Mouse (Mus musculus) natural killer cell, adult 2 months (primary cell): ENCODE data around the gene Gm47985.
A peak's percentile ranks its signal among the peaks of the same experiment; 100 is the strongest.
"Not testable (repeated sequence)": the region's sequence is repeated elsewhere in the genome, so short reads cannot be mapped to it uniquely, and the experiment has no call there.

Experiments used
- DNase-seq, 2 experiments: peaks; one replicate each; pipeline ENCODE4 v3.0.0; 2022; ENCODE audit warnings: low spot score in 2 of 2

Gm47985 gene

DNA sequence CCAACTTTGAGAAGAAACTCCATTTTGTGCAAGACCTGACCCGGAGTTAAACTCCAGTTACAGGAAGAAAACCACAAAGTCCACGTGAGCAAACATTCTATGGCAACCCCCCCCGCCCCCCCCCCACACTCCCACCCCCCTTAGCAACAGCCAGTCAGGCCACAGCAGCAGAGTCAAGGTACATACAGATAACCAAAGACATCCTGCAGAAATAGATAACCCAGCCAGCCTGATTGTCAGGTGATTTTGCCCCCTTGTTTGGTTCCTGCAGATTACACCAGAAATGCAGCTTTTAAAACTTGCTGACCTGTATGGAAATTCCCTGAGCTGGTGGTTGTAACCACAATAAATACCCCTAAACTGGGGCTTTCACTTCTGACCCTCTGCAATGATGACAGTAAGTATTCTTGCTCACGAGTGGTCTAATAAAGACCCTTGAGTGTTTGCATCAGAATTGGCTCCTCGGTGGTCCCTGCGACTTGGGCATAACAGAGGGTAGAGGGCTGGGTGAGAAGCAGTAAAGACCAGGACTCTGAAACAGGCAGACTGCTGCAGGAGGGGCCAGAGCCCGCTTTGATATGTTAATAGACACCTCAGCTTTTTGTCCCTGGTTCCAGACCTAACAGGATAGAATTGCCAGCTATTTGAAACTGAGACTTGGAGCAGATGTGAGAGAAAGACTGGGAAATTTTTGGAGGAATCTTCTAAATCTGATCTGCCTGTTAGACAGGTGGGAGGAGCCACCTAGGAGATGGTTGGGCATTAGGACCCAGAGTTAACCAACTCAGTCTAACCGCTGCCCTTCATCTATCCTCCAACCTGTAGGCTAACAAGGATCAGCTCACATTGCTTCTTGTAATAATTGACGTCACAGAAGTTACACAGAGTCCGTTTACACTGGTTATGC, 5.1 kb upstream of the Gm47985 start:
- peak; percentile 57 to 58 for DNase-seq

DNA sequence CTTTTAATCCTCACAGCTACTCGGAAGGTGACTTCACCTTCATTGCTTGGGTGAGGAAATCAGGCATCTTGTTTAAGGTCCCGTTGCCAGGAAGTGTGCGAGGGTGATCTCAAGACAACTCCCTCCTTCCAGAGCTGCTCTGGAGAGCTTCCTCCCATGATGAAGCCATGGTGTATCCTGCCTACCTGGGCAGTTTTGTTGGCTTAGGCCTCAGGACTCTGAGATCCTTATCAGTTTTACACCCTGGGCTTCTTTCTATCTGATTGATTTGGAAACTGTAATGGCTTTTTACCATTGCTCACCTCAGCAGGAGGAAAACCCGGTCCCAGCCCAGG, 4.4 kb upstream of the Gm47985 start:
- DNase-seq: peak in 1 of 2 experiments; percentile 62

DNA sequence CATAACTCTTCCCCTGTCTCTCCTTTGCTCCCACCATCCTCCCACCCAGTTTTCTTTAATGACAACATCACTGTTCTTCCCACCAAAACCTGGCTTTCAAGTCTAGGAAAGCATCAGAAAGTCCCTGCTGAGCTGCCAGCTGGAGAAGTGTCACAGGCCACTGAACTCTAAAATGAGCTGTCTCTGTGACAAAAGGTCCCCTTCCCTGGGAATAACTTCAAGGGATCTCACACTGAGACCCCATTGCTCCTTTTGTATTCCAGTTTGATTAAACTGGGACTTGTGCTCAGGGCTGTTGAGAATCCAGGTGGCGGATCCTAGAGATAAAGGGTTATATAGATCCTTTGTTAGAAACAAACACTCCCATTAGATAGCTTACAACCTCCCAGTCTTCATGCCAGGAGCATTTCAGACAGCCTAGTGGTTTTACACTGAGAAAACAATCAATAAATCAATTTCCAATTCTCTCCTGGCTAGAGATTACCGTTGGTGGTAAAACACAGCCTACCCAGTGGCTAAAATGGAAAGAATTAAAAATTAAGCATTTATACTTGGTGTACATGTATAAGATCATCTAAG, 3.7 kb upstream of the Gm47985 start:
- no peak for DNase-seq

DNA sequence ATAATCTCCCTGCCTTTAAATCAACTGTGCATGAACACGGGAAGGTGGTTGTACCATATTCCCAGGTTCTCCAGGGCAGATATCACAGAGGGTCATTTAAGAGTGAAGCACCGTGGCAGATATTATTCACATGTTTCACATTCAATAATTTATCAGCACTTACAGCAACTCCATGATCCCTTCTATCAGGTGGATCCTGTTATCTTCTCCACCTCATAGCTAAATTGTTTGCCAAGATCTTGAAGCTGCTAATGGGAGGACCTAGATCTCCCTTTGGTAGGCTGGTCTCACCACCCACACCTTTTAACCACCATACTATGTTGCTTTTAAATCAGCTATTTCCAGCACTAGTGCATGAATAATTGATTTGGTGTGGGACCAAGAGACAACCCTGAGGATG, 2.2 kb upstream of the Gm47985 start:
- no peak for DNase-seq

DNA sequence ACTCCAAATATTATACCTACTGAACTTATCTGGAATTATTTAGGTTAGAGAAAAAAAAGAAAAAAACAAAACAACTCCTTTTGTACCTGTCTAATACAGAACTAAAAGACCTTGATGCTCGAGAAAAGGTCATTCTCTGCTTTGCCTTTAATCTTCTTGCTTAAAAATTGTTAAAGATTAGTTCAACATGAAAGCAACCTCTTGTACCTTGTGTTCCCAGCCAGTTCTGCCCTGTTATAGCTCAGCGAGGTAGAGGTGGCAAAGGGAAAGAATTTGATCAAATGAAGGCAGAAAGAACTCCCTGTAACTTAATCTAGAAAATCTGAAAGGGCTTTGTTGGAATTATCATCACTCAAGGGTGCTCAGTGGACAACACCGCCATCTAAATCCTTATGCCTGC, 3.8 kb downstream of the Gm47985 start:
- DNase-seq: not testable (repeated sequence)

DNA sequence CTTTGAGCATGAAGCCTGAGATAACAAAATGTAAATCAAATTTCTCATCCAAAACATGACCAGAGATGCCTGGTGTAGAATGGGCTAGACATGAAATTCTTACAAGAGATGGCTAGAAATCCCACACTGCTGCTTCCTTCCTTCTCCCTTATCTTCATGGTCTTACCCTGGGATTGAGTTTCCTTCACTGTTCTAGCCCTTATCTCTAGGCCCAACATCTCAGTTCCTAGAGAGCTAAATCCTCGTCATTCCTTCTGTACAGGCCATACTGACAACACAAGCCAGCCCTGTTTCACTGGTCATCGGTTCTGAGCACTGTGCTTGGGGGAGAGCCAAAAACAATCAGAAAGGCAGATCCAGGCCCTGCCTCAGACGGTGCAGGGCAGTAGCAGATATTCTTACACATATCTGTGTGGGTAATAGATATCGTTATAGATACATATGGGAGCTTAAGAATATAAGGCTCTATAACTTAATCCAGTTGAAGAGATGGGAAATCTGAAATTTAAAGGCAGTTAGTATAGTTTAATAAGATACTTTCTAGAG, 4.6 kb downstream of the Gm47985 start:
- DNase-seq: not testable (repeated sequence)

DNA sequence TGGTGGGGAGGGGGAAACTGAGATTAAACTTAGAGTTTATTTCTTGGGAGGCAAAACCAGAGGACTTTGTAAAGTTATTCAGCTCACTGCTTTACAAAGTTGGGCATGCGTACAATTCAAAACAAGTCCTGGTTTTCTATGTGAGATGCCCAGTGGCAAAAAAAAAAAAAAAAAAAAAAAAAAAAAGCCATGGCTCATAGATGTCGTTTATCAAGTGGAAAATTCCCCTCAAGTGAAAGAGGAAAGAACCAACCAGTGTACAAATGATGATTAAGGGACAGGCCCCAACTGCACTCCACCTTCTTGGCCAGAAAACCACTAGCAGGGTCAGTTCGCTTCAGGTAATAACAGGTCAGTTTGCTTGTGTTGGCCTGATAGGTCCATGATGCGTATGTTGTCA, 6.1 kb downstream of the Gm47985 start:
- DNase-seq: no peak

DNA sequence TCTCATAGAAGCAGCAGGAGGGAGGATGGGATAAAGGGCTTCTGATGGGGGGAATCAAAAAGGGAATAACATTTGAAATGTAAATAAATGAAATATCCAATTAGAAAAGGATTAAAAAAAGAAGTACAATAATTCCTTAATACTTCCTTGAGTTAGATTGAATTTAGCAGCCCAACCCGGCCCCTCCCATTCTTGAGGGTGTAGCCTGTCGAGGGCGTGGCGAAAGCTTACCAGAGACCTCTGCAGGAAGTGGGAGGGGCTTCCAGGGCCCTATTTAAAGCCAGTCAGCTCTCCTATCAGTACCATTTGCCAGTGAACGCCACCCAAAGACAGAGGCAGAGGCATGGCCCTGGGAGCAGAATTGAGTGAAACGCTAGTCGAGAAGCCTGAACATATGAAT, 9.7 kb downstream of the Gm47985 start, which contains the start of gene Gm8947:
TSS of gene Gm8947 (plus strand) at position 302 of the 400 bp plus-strand sequence.
- not testable (repeated sequence) for DNase-seq

DNA sequence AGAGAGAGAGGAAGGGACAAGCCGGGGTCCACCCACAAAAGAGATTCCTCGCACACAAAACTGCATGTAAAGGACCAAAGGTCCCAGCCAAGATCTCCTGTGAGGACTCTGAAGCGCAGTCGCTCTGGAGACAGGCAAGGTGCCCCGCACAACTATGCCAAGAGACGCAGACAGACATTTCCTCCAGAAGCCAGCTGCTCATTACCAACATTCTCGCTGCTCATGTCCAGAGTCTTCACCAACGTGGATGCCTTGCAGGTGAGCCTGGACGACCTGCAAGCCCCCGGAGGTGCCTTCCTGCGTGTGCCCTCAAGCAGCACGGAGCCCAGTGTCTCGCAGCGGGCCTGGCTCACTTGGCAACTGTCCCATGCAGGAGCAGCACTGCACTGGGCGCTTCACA, 10.4 kb downstream of the Gm47985 start:
- DNase-seq: not testable (repeated sequence)

DNA sequence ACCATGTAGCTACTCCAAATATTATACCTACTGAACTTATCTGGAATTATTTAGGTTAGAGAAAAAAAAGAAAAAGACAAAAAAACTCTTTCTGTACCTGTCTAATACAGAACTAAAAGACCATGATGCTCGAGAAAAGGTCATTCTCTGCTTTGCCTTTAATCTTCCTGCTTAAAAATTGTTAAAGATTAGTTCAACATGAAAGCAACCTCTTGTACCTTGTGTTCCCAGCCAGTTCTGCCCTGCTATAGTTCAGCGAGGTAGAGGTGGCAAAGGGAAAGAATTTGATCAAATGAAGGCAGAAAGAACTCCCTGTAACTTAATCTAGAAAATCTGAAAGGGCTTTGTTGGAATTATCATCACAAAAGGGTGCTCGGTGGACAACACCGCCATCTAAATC, 13.6 kb downstream of the Gm47985 start:
- DNase-seq: not testable (repeated sequence)

DNA sequence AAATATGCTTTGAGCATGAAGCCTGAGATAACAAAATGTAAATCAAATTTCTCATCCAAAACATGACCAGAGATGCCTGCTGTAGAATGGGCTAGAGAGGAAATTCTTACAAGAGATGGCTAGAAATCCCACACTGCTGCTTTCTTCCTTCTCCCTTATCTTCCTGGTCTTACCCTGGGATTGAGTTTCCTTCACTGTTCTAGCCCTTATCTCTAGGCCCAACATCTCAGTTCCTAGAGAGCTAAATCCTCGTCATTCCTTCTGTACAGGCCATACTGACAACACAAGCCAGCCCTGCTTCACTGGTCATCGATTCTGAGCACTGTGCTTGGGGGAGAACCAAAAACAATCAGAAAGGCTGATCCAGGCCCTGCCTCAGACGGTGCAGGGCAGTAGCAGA, 14.4 kb downstream of the Gm47985 start:
- DNase-seq: not testable (repeated sequence)

DNA sequence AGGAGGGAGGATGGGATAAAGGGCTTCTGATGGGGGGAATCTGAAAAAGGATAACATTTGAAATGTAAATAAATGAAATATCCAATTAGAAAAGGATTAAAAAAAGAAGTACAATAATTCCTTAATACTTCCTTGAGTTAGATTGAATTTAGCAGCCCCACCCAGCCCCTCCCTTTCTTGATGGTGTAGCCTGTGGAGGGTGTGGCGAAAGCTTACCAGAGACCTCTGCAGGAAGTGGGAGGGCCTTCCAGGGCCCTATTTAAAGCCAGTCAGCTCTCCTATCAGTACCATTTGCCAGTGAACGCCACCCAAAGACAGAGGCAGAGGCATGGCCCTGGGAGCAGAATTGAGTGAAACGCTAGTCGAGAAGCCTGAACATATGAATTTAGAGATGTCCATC, 15.8 kb downstream of the Gm47985 start, which contains the start of gene Gm47995:
TSS of gene Gm47995 (plus strand) at position 329 of the 400 bp plus-strand sequence.
- DNase-seq: not testable (repeated sequence)

DNA sequence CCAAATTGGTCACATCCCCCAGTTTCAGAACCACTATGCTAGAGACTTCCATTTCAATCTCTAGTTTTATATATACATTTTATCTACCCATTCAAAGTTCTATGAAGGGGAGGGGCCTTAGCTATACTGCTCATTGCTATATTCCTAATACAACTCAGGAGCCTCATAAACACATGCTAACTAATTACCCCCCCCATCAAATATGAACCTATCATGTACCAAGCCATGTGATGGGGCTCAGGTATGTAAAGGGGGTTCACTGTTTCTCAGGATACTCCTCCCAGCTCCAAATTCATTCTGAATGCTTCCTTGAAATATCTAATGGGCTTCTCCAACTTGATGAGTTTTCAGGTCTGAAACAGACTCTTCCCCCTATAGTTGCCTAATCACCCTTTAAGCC, 18.3 kb downstream of the Gm47985 start:
- DNase-seq: not testable (repeated sequence)

DNA sequence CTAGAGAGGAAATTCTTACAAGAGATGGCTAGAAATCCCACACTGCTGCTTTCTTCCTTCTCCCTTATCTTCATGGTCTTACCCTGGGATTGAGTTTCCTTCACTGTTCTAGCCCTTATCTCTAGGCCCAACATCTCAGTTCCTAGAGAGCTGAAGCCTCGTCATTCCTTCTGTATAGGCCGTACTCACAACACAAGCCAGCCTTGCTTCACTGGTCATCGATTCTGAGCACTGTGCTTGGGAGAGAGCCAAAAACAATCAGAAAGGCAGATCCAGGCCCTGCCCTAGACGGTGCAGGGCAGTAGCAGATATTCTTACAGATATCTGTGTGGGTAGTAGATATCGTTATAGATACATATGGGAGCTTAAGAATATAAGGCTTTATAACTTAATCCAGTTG, 20.4 kb downstream of the Gm47985 start:
- DNase-seq: not testable (repeated sequence)

DNA sequence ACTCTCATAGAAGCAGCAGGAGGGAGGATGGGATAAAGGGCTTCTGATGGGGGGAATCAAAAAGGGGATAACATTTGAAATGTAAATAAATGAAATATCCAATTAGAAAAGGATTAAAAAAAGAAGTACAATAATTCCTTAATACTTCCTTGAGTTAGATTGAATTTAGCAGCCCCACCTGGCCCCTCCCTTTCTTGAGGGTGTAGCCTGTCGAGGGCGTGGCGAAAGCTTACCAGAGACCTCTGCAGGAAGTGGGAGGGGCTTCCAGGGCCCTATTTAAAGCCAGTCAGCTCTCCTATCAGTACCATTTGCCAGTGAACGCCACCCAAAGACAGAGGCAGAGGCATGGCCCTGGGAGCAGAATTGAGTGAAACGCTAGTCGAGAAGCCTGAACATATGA, 21.5 kb downstream of the Gm47985 start, which contains the start of gene 3110040M04Rik:
TSS of gene 3110040M04Rik (plus strand) at position 304 of the 400 bp plus-strand sequence.
- not testable (repeated sequence) for DNase-seq

DNA sequence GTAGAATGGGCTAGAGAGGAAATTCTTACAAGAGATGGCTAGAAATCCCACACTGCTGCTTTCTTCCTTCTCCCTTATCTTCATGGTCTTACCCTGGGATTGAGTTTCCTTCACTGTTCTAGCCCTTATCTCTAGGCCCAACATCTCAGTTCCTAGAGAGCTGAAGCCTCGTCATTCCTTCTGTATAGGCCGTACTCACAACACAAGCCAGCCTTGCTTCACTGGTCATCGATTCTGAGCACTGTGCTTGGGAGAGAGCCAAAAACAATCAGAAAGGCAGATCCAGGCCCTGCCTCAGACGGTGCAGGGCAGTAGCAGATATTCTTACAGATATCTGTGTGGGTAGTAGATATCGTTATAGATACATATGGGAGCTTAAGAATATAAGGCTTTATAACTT, 26.2 kb downstream of the Gm47985 start:
- DNase-seq: not testable (repeated sequence)

DNA sequence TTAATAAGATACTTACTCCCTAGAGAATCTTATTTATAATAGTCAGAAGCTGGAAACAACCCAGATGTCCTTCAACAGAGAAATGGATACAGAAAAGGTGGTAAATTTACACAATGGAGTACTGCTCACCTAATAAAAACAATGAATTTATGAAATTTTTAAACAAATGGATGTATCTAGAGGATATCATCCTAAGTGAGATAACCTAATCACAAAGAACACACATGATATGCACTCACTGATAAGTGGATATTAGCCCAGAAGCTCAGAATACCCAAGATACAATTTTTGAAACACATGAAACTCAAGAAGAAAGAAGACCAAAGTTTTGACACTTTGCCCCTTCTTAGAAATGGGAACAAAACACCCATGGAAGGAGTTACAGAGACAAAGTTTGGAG, 26.6 kb downstream of the Gm47985 start:
- DNase-seq: not testable (repeated sequence)

DNA sequence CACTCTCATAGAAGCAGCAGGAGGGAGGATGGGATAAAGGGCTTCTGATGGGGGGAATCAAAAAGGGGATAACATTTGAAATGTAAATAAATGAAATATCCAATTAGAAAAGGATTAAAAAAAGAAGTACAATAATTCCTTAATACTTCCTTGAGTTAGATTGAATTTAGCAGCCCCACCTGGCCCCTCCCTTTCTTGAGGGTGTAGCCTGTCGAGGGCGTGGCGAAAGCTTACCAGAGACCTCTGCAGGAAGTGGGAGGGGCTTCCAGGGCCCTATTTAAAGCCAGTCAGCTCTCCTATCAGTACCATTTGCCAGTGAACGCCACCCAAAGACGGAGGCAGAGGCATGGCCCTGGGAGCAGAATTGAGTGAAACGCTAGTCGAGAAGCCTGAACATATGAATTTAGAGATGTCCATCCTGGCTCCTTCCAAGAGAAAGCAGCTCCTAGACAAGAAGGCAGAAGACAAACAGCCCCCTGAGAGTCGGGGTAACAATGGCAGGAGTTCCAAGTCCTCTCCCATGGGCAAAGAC, 27.6 kb downstream of the Gm47985 start, which contains the start of gene Gm47996:
TSS of gene Gm47996 (plus strand) at position 308 of the 532 bp plus-strand sequence.
- peak; percentile 13 to 24 for DNase-seq

DNA sequence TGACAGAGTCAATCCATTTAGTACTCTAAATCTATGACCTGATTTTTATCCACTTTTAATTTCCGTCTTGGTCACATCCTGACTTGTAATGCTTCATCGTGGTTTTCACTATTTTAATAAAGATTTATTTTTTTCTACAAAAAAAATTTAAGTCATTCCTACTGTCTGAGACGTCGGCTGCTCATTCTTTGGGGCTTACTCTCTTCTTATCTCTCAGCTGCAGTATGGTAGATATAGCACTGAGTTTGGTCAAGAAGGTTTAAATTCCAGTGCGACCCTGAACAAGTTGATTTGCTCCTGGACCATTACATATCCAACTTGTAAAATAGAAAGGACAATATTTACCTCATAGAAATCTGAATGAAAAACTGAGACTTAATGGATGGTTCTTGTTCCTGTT, 29.3 kb downstream of the Gm47985 start:
- not testable (repeated sequence) for DNase-seq

DNA sequence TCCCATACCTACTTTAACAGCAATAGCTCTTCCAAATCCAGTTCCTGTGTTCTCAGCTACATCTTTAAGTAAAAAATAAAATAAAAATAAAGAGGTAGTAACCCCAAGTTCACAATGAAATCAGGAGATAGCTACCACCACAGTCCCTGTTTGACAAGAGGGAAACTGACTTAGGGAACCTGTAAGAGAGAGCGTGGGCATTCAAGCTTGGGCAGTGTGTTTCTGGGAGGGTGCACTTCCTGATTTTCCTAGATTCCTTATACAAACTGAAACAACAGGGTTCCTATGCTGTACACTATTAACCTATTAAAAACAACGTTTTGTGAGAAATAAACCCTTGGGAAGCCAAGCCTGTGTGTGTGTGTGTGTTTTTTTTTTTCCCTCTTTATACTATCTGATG, 32.5 kb downstream of the Gm47985 start:
- no peak for DNase-seq

DNA sequence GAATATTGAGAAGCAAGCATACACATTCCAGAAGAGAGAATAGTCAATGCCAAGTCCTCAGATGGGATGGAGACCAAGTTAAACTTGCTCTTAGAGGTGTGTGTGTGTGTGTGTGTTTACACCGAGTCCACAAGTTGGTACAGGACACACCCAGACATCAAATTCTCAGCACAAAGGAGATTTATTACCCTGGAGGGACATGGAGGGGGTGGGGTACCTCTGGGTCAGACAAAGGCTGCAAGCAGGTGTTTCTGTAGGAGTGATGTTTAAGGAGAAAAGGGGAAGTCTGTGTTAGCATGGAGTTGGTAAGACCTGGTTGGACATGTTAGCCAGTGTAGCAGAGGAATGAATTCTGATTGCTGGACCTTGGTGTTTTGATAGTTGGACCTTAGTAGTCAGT, 33.6 kb downstream of the Gm47985 start:
- DNase-seq: no peak

DNA sequence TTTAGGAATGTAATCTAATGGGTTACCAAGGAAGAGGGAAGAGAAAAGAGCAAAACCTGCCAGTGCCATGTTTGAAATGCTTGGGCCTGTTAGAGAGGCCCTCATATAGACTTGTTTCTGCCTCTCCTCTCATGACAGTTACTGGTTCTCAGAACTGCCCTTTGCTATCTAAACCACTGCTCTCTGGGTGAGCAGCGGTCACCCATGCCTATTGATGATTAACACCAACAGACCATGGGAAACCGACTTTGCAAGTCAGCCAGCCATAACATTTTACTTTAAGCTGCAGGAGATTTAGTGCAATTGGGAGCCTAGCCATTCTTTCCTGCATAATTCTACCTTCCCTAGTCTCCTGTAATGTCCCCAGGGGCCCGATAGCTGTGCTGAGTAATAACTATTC, 34.1 kb downstream of the Gm47985 start:
- DNase-seq: no peak
